Mouse (Mus musculus): ENCODE data around the gene Trim80. TPM values are rescaled to one million over a fixed set of nuclear protein-coding genes. Genes with fewer than 3 reads are reported as not detected.
"Not testable (repeated sequence)": the region's sequence is repeated elsewhere in the genome, so short reads cannot be mapped to it uniquely, and the experiment has no call there.

The Trim80 gene
- polyA plus RNA-seq, 1 experiment from 2014 or later, result not detected

- not testable (repeated sequence) for H3K9me3 ChIP-seq (ENCODE audit: control insufficient read depth, low read length); ATAC-seq (ENCODE audit: low FRiP score, low TSS enrichment); H3K36me3 ChIP-seq (ENCODE audit: control insufficient read depth, insufficient read depth, low read length); H3K27ac ChIP-seq (replicated peaks; ENCODE audit: low read depth, low read length); DNase-seq; H3K4me2 ChIP-seq (ENCODE audit: low read length); H3K27me3 ChIP-seq (ENCODE audit: control insufficient read depth, insufficient read depth, low read length); H3K4me3 ChIP-seq (replicated peaks; ENCODE audit: low read depth, low read length)
- Histone ChIP-seq H3K9ac (replicated peaks; ENCODE audit: low read length) (peak overlapping the region; percentile 14; the same call in 1 of the 2 replicates), H3K4me1 (ENCODE audit: control insufficient read depth, insufficient read depth, low read length) (peaks cover 33% of the 10 kb centered on the region)
- 90% methylated on average over 7 of the region's 7 CpGs for WGBS
These were observed 37.0 kb downstream of the Trim80 start for GRCm38 (mm10) chr11:115477388-115477787.

- no peak for DNase-seq
- ATAC-seq (ENCODE audit: low FRiP score, low TSS enrichment), result no peak
- H3K4me2 ChIP-seq (ENCODE audit: low read length), result no peak overlapping the region
- H3K4me3 ChIP-seq (replicated peaks; ENCODE audit: low read depth, low read length), result no peak overlapping the region
- H3K27me3 ChIP-seq (ENCODE audit: control insufficient read depth, insufficient read depth, low read length), result no peaks in the 10 kb centered on the region
- no peak overlapping the region for H3K9ac ChIP-seq (replicated peaks; ENCODE audit: low read length)
- no peaks in the 10 kb centered on the region for H3K9me3 ChIP-seq (ENCODE audit: control insufficient read depth, low read length)
- H3K36me3 ChIP-seq (ENCODE audit: control insufficient read depth, insufficient read depth, low read length), result peaks cover 5% of the 10 kb centered on the region; the same call in 1 of the 2 replicates
- 88% methylated on average over 9 of the region's 9 CpGs for WGBS
- peaks cover 33% of the 10 kb centered on the region for H3K4me1 ChIP-seq (ENCODE audit: control insufficient read depth, insufficient read depth, low read length)
- H3K27ac ChIP-seq (replicated peaks; ENCODE audit: low read depth, low read length), result no peak overlapping the region
These were observed 38.1 kb downstream of the Trim80 start for GRCm38 (mm10) chr11:115478296-115478938.

- WGBS, result 88% methylated on average over 6 of the region's 6 CpGs
- no peak for DNase-seq
- no peak for ATAC-seq (ENCODE audit: low FRiP score, low TSS enrichment)
- no peak overlapping the region for H3K4me2 ChIP-seq (ENCODE audit: low read length)
- peaks cover 9% of the 10 kb centered on the region; the same call in 1 of the 2 replicates for H3K36me3 ChIP-seq (ENCODE audit: control insufficient read depth, insufficient read depth, low read length)
- no peak overlapping the region for H3K27ac ChIP-seq (replicated peaks; ENCODE audit: low read depth, low read length)
- no peak overlapping the region for H3K4me3 ChIP-seq (replicated peaks; ENCODE audit: low read depth, low read length)
- H3K4me1 ChIP-seq (ENCODE audit: control insufficient read depth, insufficient read depth, low read length), result peaks cover 7% of the 10 kb centered on the region
- no peak overlapping the region for H3K9ac ChIP-seq (replicated peaks; ENCODE audit: low read length)
- no peaks in the 10 kb centered on the region for H3K27me3 ChIP-seq (ENCODE audit: control insufficient read depth, insufficient read depth, low read length)
- H3K9me3 ChIP-seq (ENCODE audit: control insufficient read depth, low read length), result no peaks in the 10 kb centered on the region
These were observed 41.4 kb downstream of the Trim80 start for GRCm38 (mm10) chr11:115481553-115482259.

- no peaks in the 10 kb centered on the region for H3K27me3 ChIP-seq (ENCODE audit: control insufficient read depth, insufficient read depth, low read length)
- H3K4me2 ChIP-seq (ENCODE audit: low read length), result no peak overlapping the region
- no peak for DNase-seq
- H3K9ac ChIP-seq (replicated peaks; ENCODE audit: low read length), result no peak overlapping the region
- H3K9me3 ChIP-seq (ENCODE audit: control insufficient read depth, low read length), result no peaks in the 10 kb centered on the region
- ATAC-seq (ENCODE audit: low FRiP score, low TSS enrichment), result no peak
- H3K36me3 ChIP-seq (ENCODE audit: control insufficient read depth, insufficient read depth, low read length), result peaks cover 13% of the 10 kb centered on the region; the same call in 1 of the 2 replicates
- H3K4me1 ChIP-seq (ENCODE audit: control insufficient read depth, insufficient read depth, low read length), result no peaks in the 10 kb centered on the region
- no peak overlapping the region for H3K4me3 ChIP-seq (replicated peaks; ENCODE audit: low read depth, low read length)
- H3K27ac ChIP-seq (replicated peaks; ENCODE audit: low read depth, low read length), result no peak overlapping the region
- WGBS, result 71% methylated on average over 11 of the region's 11 CpGs
These were observed 42.9 kb downstream of the Trim80 start for GRCm38 (mm10) chr11:115483278-115483677.

- ATAC-seq (ENCODE audit: low FRiP score, low TSS enrichment), result no peak
- H3K4me1 ChIP-seq (ENCODE audit: control insufficient read depth, insufficient read depth, low read length), result no peaks in the 10 kb centered on the region
- peak; percentile 89 for DNase-seq
- no peaks in the 10 kb centered on the region for H3K9me3 ChIP-seq (ENCODE audit: control insufficient read depth, low read length)
- peaks cover 16% of the 10 kb centered on the region; the same call in 1 of the 2 replicates for H3K36me3 ChIP-seq (ENCODE audit: control insufficient read depth, insufficient read depth, low read length)
- no peak overlapping the region for H3K4me2 ChIP-seq (ENCODE audit: low read length)
- no peak overlapping the region for H3K9ac ChIP-seq (replicated peaks; ENCODE audit: low read length)
- no peak overlapping the region for H3K4me3 ChIP-seq (replicated peaks; ENCODE audit: low read depth, low read length)
- no peak overlapping the region for H3K27ac ChIP-seq (replicated peaks; ENCODE audit: low read depth, low read length)
- WGBS, result 19% methylated on average over 6 of the region's 6 CpGs
- no peaks in the 10 kb centered on the region for H3K27me3 ChIP-seq (ENCODE audit: control insufficient read depth, insufficient read depth, low read length)
These were observed 43.4 kb downstream of the Trim80 start for GRCm38 (mm10) chr11:115483726-115484125.

GRCm38 (mm10) chr11:115485155-115485554 is 44.8 kb downstream of the Trim80 start:
- Histone ChIP-seq H3K4me2 (ENCODE audit: low read length) (no peak overlapping the region), H3K27me3 (ENCODE audit: control insufficient read depth, insufficient read depth, low read length) (no peaks in the 10 kb centered on the region), H3K27ac (replicated peaks; ENCODE audit: low read depth, low read length) (no peak overlapping the region), H3K4me1 (ENCODE audit: control insufficient read depth, insufficient read depth, low read length) (no peaks in the 10 kb centered on the region), H3K9me3 (ENCODE audit: control insufficient read depth, low read length) (no peaks in the 10 kb centered on the region), H3K9ac (replicated peaks; ENCODE audit: low read length) (no peak overlapping the region), H3K36me3 (ENCODE audit: control insufficient read depth, insufficient read depth, low read length) (peaks cover 23% of the 10 kb centered on the region), H3K4me3 (replicated peaks; ENCODE audit: low read depth, low read length) (no peak overlapping the region)
- DNase-seq (peak; percentile 37), ATAC-seq (ENCODE audit: low FRiP score, low TSS enrichment) (no peak)
- WGBS, result 26% methylated on average over 12 of the region's 12 CpGs

- Histone ChIP-seq H3K4me3 (replicated peaks; ENCODE audit: low read depth, low read length) (no peak overlapping the region), H3K9ac (replicated peaks; ENCODE audit: low read length) (no peak overlapping the region), H3K9me3 (ENCODE audit: control insufficient read depth, low read length) (no peaks in the 10 kb centered on the region), H3K27ac (replicated peaks; ENCODE audit: low read depth, low read length) (no peak overlapping the region), H3K27me3 (ENCODE audit: control insufficient read depth, insufficient read depth, low read length) (no peaks in the 10 kb centered on the region), H3K4me2 (ENCODE audit: low read length) (no peak overlapping the region), H3K36me3 (ENCODE audit: control insufficient read depth, insufficient read depth, low read length) (peaks cover 23% of the 10 kb centered on the region), H3K4me1 (ENCODE audit: control insufficient read depth, insufficient read depth, low read length) (peaks cover 17% of the 10 kb centered on the region; the same call in 1 of the 2 replicates)
- ATAC-seq (ENCODE audit: low FRiP score, low TSS enrichment) (no peak), DNase-seq (no peak)
- 88% methylated on average over 19 of the region's 19 CpGs for WGBS
These were observed 48.3 kb downstream of the Trim80 start for GRCm38 (mm10) chr11:115488551-115489104.

GRCm38 (mm10) chr11:115490441-115491355 is 50.4 kb downstream of the Trim80 start:
- Histone ChIP-seq H3K4me3 (replicated peaks; ENCODE audit: low read depth, low read length) (peak overlapping the region; percentile 59), H3K27me3 (ENCODE audit: control insufficient read depth, insufficient read depth, low read length) (no peaks in the 10 kb centered on the region), H3K9me3 (ENCODE audit: control insufficient read depth, low read length) (no peaks in the 10 kb centered on the region), H3K27ac (replicated peaks; ENCODE audit: low read depth, low read length) (peak overlapping the region; percentile 46; the same call in 1 of the 2 replicates), H3K9ac (replicated peaks; ENCODE audit: low read length) (peak overlapping the region; percentile 74), H3K4me1 (ENCODE audit: control insufficient read depth, insufficient read depth, low read length) (peaks cover 17% of the 10 kb centered on the region; the same call in 1 of the 2 replicates), H3K36me3 (ENCODE audit: control insufficient read depth, insufficient read depth, low read length) (peaks cover 23% of the 10 kb centered on the region), H3K4me2 (ENCODE audit: low read length) (peak overlapping the region; percentile 70)
- ATAC-seq (ENCODE audit: low FRiP score, low TSS enrichment) (no peak; the same call in 1 of the 2 replicates), DNase-seq (no peak)
- WGBS, result 23% methylated on average over 25 of the region's 25 CpGs
